Mouse (Mus musculus) Patski (cell line): ENCODE data around the gene Prex1. TPM values are rescaled to one million over a fixed set of nuclear protein-coding genes. Genes with fewer than 3 reads are reported as not detected.

Experiments
- ATAC-seq: fragments of 100-300 bp; one replicate; pipeline ENCODE4 v1.8.0; 2021
- CTCF ChIA-PET: fragments of 350-600 bp; sonication (Branson Sonifier 250); formaldehyde crosslinking; loops from one replicate; lab custom pipeline; 2022; ENCODE audit warnings: inconsistent platforms; lab: Charles Lee
- POLR2A ChIA-PET: fragments of 350-600 bp; sonication (Branson Sonifier 250); formaldehyde crosslinking; loops from one replicate; lab custom pipeline; 2022; ENCODE audit warnings: antibody characterized with exemption, inconsistent platforms; lab: Charles Lee
- DNase-seq: peaks from one replicate; pipeline ENCODE4 v3.0.0-alpha.2; 2011; ENCODE audit warnings: low read depth, low spot score
- H3K27me3 ChIP-seq: fragments of 371-371 bp; one replicate; pipeline ENCODE4 v1.5.1; 2021
- CTCF ChIP-seq: fragments of 100-300 bp; IDR thresholded peaks from one replicate; pipeline ENCODE4 v1.5.1; 2021
- in situ Hi-C: fragments of 300-500 bp; cut with MboI; formaldehyde crosslinking; loops from 3 replicates; pipeline ENCODE4 v1.11.1; 2018; ENCODE audit warnings: low pct_unique_long_range_greater_than_20kb, mixed read lengths
- polyA plus RNA-seq: library from polyadenylated mRNA; unstranded; gene quantifications from one replicate; pipeline ENCODE4 v1.2.3, GENCODE M21; 2021

Prex1 gene
- polyA plus RNA-seq, 1 experiment from 2014 or later: 3.9 TPM

GRCm38 (mm10) chr2:166647242-166647641, 66.4 kb downstream of the Prex1 start:
- in situ Hi-C loops: no loop called here
- no peak for TF ChIP-seq CTCF
- no peaks in the 10 kb centered on the region for H3K27me3 ChIP-seq
- ChIA-PET POLR2A (no interaction called here), CTCF (interaction anchor here (0.8 to 1.0 kb wide), 2 partner anchors 9 to 39 kb away, joined by 3 to 4 read pairs; no protein-coding TSS in a partner anchor)
- DNase-seq: no peak
- peak; percentile 22 for ATAC-seq

GRCm38 (mm10) chr2:166646434-166647088, 67.1 kb downstream of the Prex1 start:
- CTCF ChIA-PET: interaction anchor here (0.8 to 1.0 kb wide), 2 partner anchors 9 to 40 kb away, joined by 3 to 4 read pairs; no protein-coding TSS in a partner anchor
- ATAC-seq: no peak

GRCm38 (mm10) chr2:166644816-166645215, 68.8 kb downstream of the Prex1 start:
- TF ChIP-seq CTCF: no peak
- no peaks in the 10 kb centered on the region for H3K27me3 ChIP-seq
- no peak for ATAC-seq
- in situ Hi-C loops: no loop called here
- ChIA-PET POLR2A (no interaction called here), CTCF (no interaction called here)
- no peak for DNase-seq

More at GRCm38 (mm10) chr2:166646434-166647088, 67.1 kb downstream of the Prex1 start:
- no peak for TF ChIP-seq CTCF
- DNase-seq: no peak
- POLR2A ChIA-PET: interaction anchor here (0.6 kb wide), 1 partner anchor 11 kb away, joined by 4 read pairs; no protein-coding TSS in a partner anchor
- in situ Hi-C loops: no loop called here
- no peaks in the 10 kb centered on the region for H3K27me3 ChIP-seq

- POLR2A ChIA-PET: no interaction called here
- DNase-seq: no peak
- ATAC-seq: no peak
- no peaks in the 10 kb centered on the region for H3K27me3 ChIP-seq
- no peak for TF ChIP-seq CTCF
- in situ Hi-C loops: no loop called here
- CTCF ChIA-PET: no interaction called here
These were observed 71.0 kb downstream of the Prex1 start for GRCm38 (mm10) chr2:166642581-166642987.

GRCm38 (mm10) chr2:166639750-166640149, 73.9 kb downstream of the Prex1 start:
- no peak for TF ChIP-seq CTCF
- no peak for DNase-seq
- in situ Hi-C loops: no loop called here
- no peaks in the 10 kb centered on the region for H3K27me3 ChIP-seq
- ChIA-PET CTCF (no interaction called here), POLR2A (no interaction called here)
- no peak for ATAC-seq

- in situ Hi-C loops: no loop called here
- CTCF ChIA-PET: interaction anchor here (1.2 kb wide), 1 partner anchor 29 kb away, joined by 4 read pairs; no protein-coding TSS in a partner anchor
These were observed 74.5 kb downstream of the Prex1 start for GRCm38 (mm10) chr2:166638947-166639641.

GRCm38 (mm10) chr2:166638079-166638800, 75.4 kb downstream of the Prex1 start:
- ATAC-seq (no peak), DNase-seq (no peak)
- TF ChIP-seq CTCF: no peak
- H3K27me3 ChIP-seq: no peaks in the 10 kb centered on the region
- CTCF ChIA-PET: interaction anchor here (1.0 to 1.2 kb wide), 2 partner anchors 9 to 30 kb away, joined by 3 to 4 read pairs; no protein-coding TSS in a partner anchor
- POLR2A ChIA-PET: interaction anchor here (0.6 to 1.0 kb wide), 2 partner anchors 15 to 149 kb away, joined by 3 to 4 read pairs; no protein-coding TSS in a partner anchor
- in situ Hi-C loops: no loop called here

More at GRCm38 (mm10) chr2:166638947-166639641, 74.5 kb downstream of the Prex1 start:
- ATAC-seq (no peak), DNase-seq (no peak)
- TF ChIP-seq CTCF: no peak
- H3K27me3 ChIP-seq: no peaks in the 10 kb centered on the region
- POLR2A ChIA-PET: interaction anchor here (0.6 to 1.0 kb wide), 2 partner anchors 16 to 148 kb away, joined by 3 to 4 read pairs; no protein-coding TSS in a partner anchor

- no peak for DNase-seq
- TF ChIP-seq CTCF: no peak
- ChIA-PET POLR2A (no interaction called here), CTCF (interaction anchor here (1.0 kb wide), 1 partner anchor 9 kb away, joined by 3 read pairs; no protein-coding TSS in a partner anchor)
- in situ Hi-C loops: no loop called here
- no peaks in the 10 kb centered on the region for H3K27me3 ChIP-seq
- no peak for ATAC-seq
These were observed 76.0 kb downstream of the Prex1 start for GRCm38 (mm10) chr2:166637673-166637990.

GRCm38 (mm10) chr2:166636867-166637672, 76.6 kb downstream of the Prex1 start:
- DNase-seq (no peak), ATAC-seq (no peak)
- POLR2A ChIA-PET: interaction anchor here (1.0 kb wide), 1 partner anchor 8 kb away, joined by 3 read pairs; no protein-coding TSS in a partner anchor
- in situ Hi-C loops: no loop called here
- CTCF ChIA-PET: no interaction called here
- no peak for TF ChIP-seq CTCF
- no peaks in the 10 kb centered on the region for H3K27me3 ChIP-seq

- TF ChIP-seq CTCF: no peak
- H3K27me3 ChIP-seq: no peaks in the 10 kb centered on the region
- in situ Hi-C loops: no loop called here
- ChIA-PET POLR2A (interaction anchor here (0.6 kb wide), 1 partner anchor 10 kb away, joined by 4 read pairs; no protein-coding TSS in a partner anchor), CTCF (interaction anchor here (0.7 kb wide), 1 partner anchor 49 kb away, joined by 3 read pairs; no protein-coding TSS in a partner anchor)
- no peak for DNase-seq
- ATAC-seq: no peak
These were observed 78.1 kb downstream of the Prex1 start for GRCm38 (mm10) chr2:166635521-166635920.
